27 mouse cellular contexts compared by ENCODE assay signal in the genomic region with DNA sequence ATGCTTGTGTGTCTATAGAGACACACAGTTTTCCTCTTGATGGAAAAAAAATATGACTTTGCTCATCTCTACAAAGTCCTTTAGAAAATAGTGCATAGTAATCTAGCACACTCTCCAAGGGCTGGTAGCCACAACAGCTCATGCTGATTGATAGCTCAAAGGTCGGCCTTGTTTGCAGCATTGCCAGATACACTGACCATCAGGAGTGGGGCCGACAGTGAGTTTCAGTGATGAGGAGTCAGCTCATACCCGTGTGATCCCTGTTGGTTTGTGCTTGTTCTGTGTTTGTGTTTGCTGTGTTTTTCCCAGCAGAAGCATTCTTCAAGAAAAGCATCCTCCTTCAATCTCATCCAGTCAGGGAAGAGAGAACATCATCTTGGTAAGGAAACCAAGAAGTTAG.
"Had no signal": no experiment of that assay in that cellular context is flagged by ENCODE, and none has a peak within 500 bp of the region (broad histone marks: within the 10 kb centered on the region; RNA-seq: fewer than 3 reads in every experiment).

No protein-coding gene starts in this region.

- DNase-seq: layer of hippocampus, postnatal 36 days; left cerebral cortex, postnatal 4 days; liver; liver, embryonic 13.5 days; liver, postnatal 0 days; lung, adult 18-20 months; midbrain, embryonic 14.5 days had no signal

- ATAC-seq: liver, embryonic 12.5 days; liver, postnatal 0 days; midbrain, embryonic 13.5 days; midbrain, embryonic 15.5 days; midbrain, embryonic 16.5 days had no signal

- H3K4me2 ChIP-seq: limb, embryonic 12.5 days; limb, embryonic 13.5 days; limb, embryonic 15.5 days; liver, embryonic 11.5 days; liver, embryonic 12.5 days; liver, embryonic 13.5 days; liver, embryonic 15.5 days; midbrain, embryonic 11.5 days; midbrain, embryonic 12.5 days; midbrain, embryonic 13.5 days; midbrain, embryonic 15.5 days; neural tube, embryonic 12.5 days; neural tube, embryonic 13.5 days had no signal

- H3K27ac ChIP-seq: left cerebral cortex, adult 2 months; limb, embryonic 10.5 days; limb, embryonic 12.5 days; limb, embryonic 13.5 days; limb, embryonic 15.5 days; liver, embryonic 12.5 days; liver, embryonic 13.5 days; liver, embryonic 14.5 days; liver, embryonic 15.5 days; macrophage; midbrain, embryonic 10.5 days; midbrain, embryonic 12.5 days; midbrain, embryonic 13.5 days; midbrain, embryonic 15.5 days; neural tube, embryonic 12.5 days; neural tube, embryonic 13.5 days had no signal

- H3K9me3 ChIP-seq: limb, embryonic 10.5 days; limb, embryonic 12.5 days; limb, embryonic 13.5 days; limb, embryonic 15.5 days; liver, embryonic 12.5 days; liver, embryonic 13.5 days; liver, embryonic 15.5 days; midbrain, embryonic 10.5 days; midbrain, embryonic 12.5 days; midbrain, embryonic 13.5 days; midbrain, embryonic 15.5 days; neural tube, embryonic 12.5 days; neural tube, embryonic 13.5 days had no signal

- H3K9ac ChIP-seq: limb, embryonic 12.5 days; limb, embryonic 13.5 days; limb, embryonic 15.5 days; liver, embryonic 12.5 days; liver, embryonic 13.5 days; liver, embryonic 14.5 days; liver, embryonic 15.5 days; liver, postnatal 0 days; midbrain, embryonic 12.5 days; midbrain, embryonic 13.5 days; midbrain, embryonic 15.5 days; neural tube, embryonic 12.5 days; neural tube, embryonic 13.5 days had no signal

- H3K4me1 ChIP-seq: limb, embryonic 10.5 days; limb, embryonic 12.5 days; limb, embryonic 13.5 days; limb, embryonic 15.5 days; liver, embryonic 12.5 days; liver, embryonic 13.5 days; liver, embryonic 15.5 days; megakaryocyte, embryonic 14.5 days; midbrain, embryonic 10.5 days; midbrain, embryonic 12.5 days; midbrain, embryonic 15.5 days; neural tube, embryonic 12.5 days; neural tube, embryonic 13.5 days had no signal

- H3K27me3 ChIP-seq: limb, embryonic 12.5 days; limb, embryonic 13.5 days; limb, embryonic 15.5 days; liver, embryonic 12.5 days; liver, embryonic 13.5 days; liver, embryonic 15.5 days; megakaryocyte, embryonic 14.5 days; midbrain, embryonic 12.5 days; midbrain, embryonic 15.5 days; neural tube, embryonic 12.5 days; neural tube, embryonic 13.5 days had no signal

- H3K36me3 ChIP-seq: limb, embryonic 10.5 days; limb, embryonic 12.5 days; limb, embryonic 13.5 days; limb, embryonic 15.5 days; liver, embryonic 12.5 days; liver, embryonic 13.5 days; liver, embryonic 15.5 days; midbrain, embryonic 10.5 days; midbrain, embryonic 12.5 days; midbrain, embryonic 13.5 days; midbrain, embryonic 15.5 days; neural tube, embryonic 12.5 days; neural tube, embryonic 13.5 days had no signal

- H3K4me3 ChIP-seq: left cerebral cortex, adult 2 months; limb, embryonic 10.5 days; limb, embryonic 12.5 days; limb, embryonic 13.5 days; limb, embryonic 15.5 days; liver, embryonic 12.5 days; liver, embryonic 13.5 days; liver, embryonic 15.5 days; megakaryocyte, embryonic 14.5 days; midbrain, embryonic 10.5 days; midbrain, embryonic 12.5 days; midbrain, embryonic 13.5 days; midbrain, embryonic 15.5 days; myocyte; neural tube, embryonic 12.5 days; neural tube, embryonic 13.5 days had no signal
